Mouse (Mus musculus): ENCODE results near the gene Lonp1. TPM values are rescaled to one million over a fixed set of nuclear protein-coding genes. Genes with fewer than 3 reads are reported as not detected.
"Not testable (repeated sequence)": the region's sequence is repeated elsewhere in the genome, so short reads cannot be mapped to it uniquely, and the experiment has no call there.

The Lonp1 gene
- polyA plus RNA-seq, 1 experiment from 2014 or later, result 49.3 TPM

GRCm38 (mm10) chr17:56631807-56632206 lies 5.1 kb upstream of the Lonp1 start:
- no peaks in the 10 kb centered on the region for H3K9me3 ChIP-seq (ENCODE audit: control insufficient read depth, low read depth, low read length)
- WGBS, result 55% methylated on average over 4 of the region's 4 CpGs
- 0 out of 2 replicates have a peak, but pooled peaks cover 4% of the 10 kb centered on the region for H3K4me1 ChIP-seq (ENCODE audit: control insufficient read depth, insufficient read depth, low read length)
- H3K27ac ChIP-seq (ENCODE audit: low read length), result no peak overlapping the region
- H3K27me3 ChIP-seq (ENCODE audit: control insufficient read depth, insufficient read depth, low read length), result no peaks in the 10 kb centered on the region
- no peaks in the 10 kb centered on the region for H3K36me3 ChIP-seq (ENCODE audit: control insufficient read depth, insufficient read depth, low read length)
- no peak overlapping the region for H3K4me3 ChIP-seq (ENCODE audit: low read depth, low read length)
- ATAC-seq (ENCODE audit: insufficient number of reproducible peaks, insufficient read depth, low FRiP score, low read depth), result no peak
- no peak overlapping the region for H3K4me2 ChIP-seq (replicated peaks; ENCODE audit: low read depth, low read length)
- no peak overlapping the region for H3K9ac ChIP-seq (replicated peaks; ENCODE audit: low read depth, low read length)

- 88% methylated on average over 27 of the region's 27 CpGs for WGBS
- not testable (repeated sequence) for H3K4me3 ChIP-seq (ENCODE audit: low read depth, low read length); H3K27me3 ChIP-seq (ENCODE audit: control insufficient read depth, insufficient read depth, low read length); H3K27ac ChIP-seq (ENCODE audit: low read length); H3K9me3 ChIP-seq (ENCODE audit: control insufficient read depth, low read depth, low read length); ATAC-seq (ENCODE audit: insufficient number of reproducible peaks, insufficient read depth, low FRiP score, low read depth); H3K4me2 ChIP-seq (replicated peaks; ENCODE audit: low read depth, low read length); H3K9ac ChIP-seq (replicated peaks; ENCODE audit: low read depth, low read length); H3K36me3 ChIP-seq (ENCODE audit: control insufficient read depth, insufficient read depth, low read length)
- peaks cover 13% of the 10 kb centered on the region for H3K4me1 ChIP-seq (ENCODE audit: control insufficient read depth, insufficient read depth, low read length)
Measured at GRCm38 (mm10) chr17:56629800-56630781, 3.4 kb upstream of the Lonp1 start.

GRCm38 (mm10) chr17:56627530-56628277 lies 1.0 kb upstream of the Lonp1 start, which contains the start of gene Catsperd:
Gene Catsperd (plus strand): TSS chr17:56628143.
- Histone ChIP-seq H3K9me3 (ENCODE audit: control insufficient read depth, low read depth, low read length) (no peaks in the 10 kb centered on the region), H3K4me1 (ENCODE audit: control insufficient read depth, insufficient read depth, low read length) (peaks cover 13% of the 10 kb centered on the region), H3K9ac (replicated peaks; ENCODE audit: low read depth, low read length) (no peak within 1 kb of the TSS; the same call in 1 of the 2 replicates), H3K4me2 (replicated peaks; ENCODE audit: low read depth, low read length) (peak within 1 kb of the TSS; percentile 98), H3K27ac (ENCODE audit: low read length) (peak within 1 kb of the TSS; percentile 89), H3K36me3 (ENCODE audit: control insufficient read depth, insufficient read depth, low read length) (peaks cover 11% of the 10 kb centered on the region; the same call in 1 of the 2 replicates), H3K4me3 (ENCODE audit: low read depth, low read length) (peak within 1 kb of the TSS; percentile 85), H3K27me3 (ENCODE audit: control insufficient read depth, insufficient read depth, low read length) (no peaks in the 10 kb centered on the region)
- ATAC-seq (ENCODE audit: insufficient number of reproducible peaks, insufficient read depth, low FRiP score, low read depth), result peak; percentile 38
- WGBS, result 8% methylated on average over 26 of the region's 26 CpGs

- ATAC-seq (ENCODE audit: insufficient number of reproducible peaks, insufficient read depth, low FRiP score, low read depth), result peak; percentile 0; the same call in 1 of the 2 replicates
- H3K4me2 ChIP-seq (replicated peaks; ENCODE audit: low read depth, low read length), result peak overlapping the region; percentile 98
- peaks cover 14% of the 10 kb centered on the region; the same call in 1 of the 2 replicates for H3K36me3 ChIP-seq (ENCODE audit: control insufficient read depth, insufficient read depth, low read length)
- H3K27ac ChIP-seq (ENCODE audit: low read length), result peak overlapping the region; percentile 89
- WGBS, result under 1% methylated on average over 32 of the region's 32 CpGs
- peak overlapping the region; percentile 87 for H3K9ac ChIP-seq (replicated peaks; ENCODE audit: low read depth, low read length)
- H3K4me1 ChIP-seq (ENCODE audit: control insufficient read depth, insufficient read depth, low read length), result peaks cover 13% of the 10 kb centered on the region
- peak overlapping the region; percentile 85 for H3K4me3 ChIP-seq (ENCODE audit: low read depth, low read length)
- H3K9me3 ChIP-seq (ENCODE audit: control insufficient read depth, low read depth, low read length), result no peaks in the 10 kb centered on the region
- H3K27me3 ChIP-seq (ENCODE audit: control insufficient read depth, insufficient read depth, low read length), result no peaks in the 10 kb centered on the region
Measured at GRCm38 (mm10) chr17:56626260-56626659, 427 bp downstream of the Lonp1 start.

- WGBS, result 78% methylated on average over 3 of the region's 3 CpGs
- Histone ChIP-seq H3K4me1 (ENCODE audit: control insufficient read depth, insufficient read depth, low read length) (peaks cover 13% of the 10 kb centered on the region), H3K9ac (replicated peaks; ENCODE audit: low read depth, low read length) (no peak overlapping the region), H3K27ac (ENCODE audit: low read length) (no peak overlapping the region), H3K4me2 (replicated peaks; ENCODE audit: low read depth, low read length) (peak overlapping the region; percentile 98), H3K9me3 (ENCODE audit: control insufficient read depth, low read depth, low read length) (no peaks in the 10 kb centered on the region), H3K27me3 (ENCODE audit: control insufficient read depth, insufficient read depth, low read length) (no peaks in the 10 kb centered on the region), H3K4me3 (ENCODE audit: low read depth, low read length) (peak overlapping the region; percentile 85; the same call in 1 of the 2 replicates), H3K36me3 (ENCODE audit: control insufficient read depth, insufficient read depth, low read length) (peaks cover 20% of the 10 kb centered on the region; the same call in 1 of the 2 replicates)
- no peak for ATAC-seq (ENCODE audit: insufficient number of reproducible peaks, insufficient read depth, low FRiP score, low read depth)
Measured at GRCm38 (mm10) chr17:56625495-56625894, 1.2 kb downstream of the Lonp1 start.

- ATAC-seq (ENCODE audit: insufficient number of reproducible peaks, insufficient read depth, low FRiP score, low read depth), result no peak
- Histone ChIP-seq H3K9me3 (ENCODE audit: control insufficient read depth, low read depth, low read length) (no peaks in the 10 kb centered on the region), H3K4me1 (ENCODE audit: control insufficient read depth, insufficient read depth, low read length) (peaks cover 12% of the 10 kb centered on the region; the same call in 1 of the 2 replicates), H3K27me3 (ENCODE audit: control insufficient read depth, insufficient read depth, low read length) (no peaks in the 10 kb centered on the region), H3K4me3 (ENCODE audit: low read depth, low read length) (no peak overlapping the region), H3K36me3 (ENCODE audit: control insufficient read depth, insufficient read depth, low read length) (peaks cover 61% of the 10 kb centered on the region), H3K27ac (ENCODE audit: low read length) (no peak overlapping the region), H3K4me2 (replicated peaks; ENCODE audit: low read depth, low read length) (no peak overlapping the region), H3K9ac (replicated peaks; ENCODE audit: low read depth, low read length) (no peak overlapping the region)
- WGBS, result 89% methylated on average over 8 of the region's 8 CpGs
Measured at GRCm38 (mm10) chr17:56617628-56618027, 9.1 kb downstream of the Lonp1 start.

GRCm38 (mm10) chr17:56616725-56617124 lies 10.0 kb downstream of the Lonp1 start:
- no peak for ATAC-seq (ENCODE audit: insufficient number of reproducible peaks, insufficient read depth, low FRiP score, low read depth)
- no peaks in the 10 kb centered on the region for H3K27me3 ChIP-seq (ENCODE audit: control insufficient read depth, insufficient read depth, low read length)
- H3K36me3 ChIP-seq (ENCODE audit: control insufficient read depth, insufficient read depth, low read length), result peaks cover 59% of the 10 kb centered on the region
- H3K4me1 ChIP-seq (ENCODE audit: control insufficient read depth, insufficient read depth, low read length), result peaks cover 12% of the 10 kb centered on the region; the same call in 1 of the 2 replicates
- H3K9me3 ChIP-seq (ENCODE audit: control insufficient read depth, low read depth, low read length), result no peaks in the 10 kb centered on the region
- WGBS, result 76% methylated on average over 3 of the region's 3 CpGs
- H3K4me3 ChIP-seq (ENCODE audit: low read depth, low read length), result no peak overlapping the region
- no peak overlapping the region for H3K27ac ChIP-seq (ENCODE audit: low read length)
- no peak overlapping the region for H3K9ac ChIP-seq (replicated peaks; ENCODE audit: low read depth, low read length)
- H3K4me2 ChIP-seq (replicated peaks; ENCODE audit: low read depth, low read length), result no peak overlapping the region

- Histone ChIP-seq H3K4me1 (ENCODE audit: control insufficient read depth, insufficient read depth, low read length) (peaks cover 15% of the 10 kb centered on the region; the same call in 1 of the 2 replicates), H3K4me2 (replicated peaks; ENCODE audit: low read depth, low read length) (no peak overlapping the region), H3K27ac (ENCODE audit: low read length) (no peak overlapping the region), H3K27me3 (ENCODE audit: control insufficient read depth, insufficient read depth, low read length) (no peaks in the 10 kb centered on the region), H3K4me3 (ENCODE audit: low read depth, low read length) (no peak overlapping the region), H3K36me3 (ENCODE audit: control insufficient read depth, insufficient read depth, low read length) (peaks cover 55% of the 10 kb centered on the region), H3K9ac (replicated peaks; ENCODE audit: low read depth, low read length) (no peak overlapping the region), H3K9me3 (ENCODE audit: control insufficient read depth, low read depth, low read length) (no peaks in the 10 kb centered on the region)
- WGBS, result 85% methylated on average over 4 of the region's 4 CpGs
- ATAC-seq (ENCODE audit: insufficient number of reproducible peaks, insufficient read depth, low FRiP score, low read depth), result no peak
Measured at GRCm38 (mm10) chr17:56615792-56616191, 10.9 kb downstream of the Lonp1 start.

Measured in stomach, embryonic 14.5 days (tissue).